Mouse (Mus musculus): ENCODE measurements around the gene Acss3. TPM values are rescaled to one million over a fixed set of nuclear protein-coding genes. Genes with fewer than 3 reads are reported as not detected.

Acss3 gene
- polyA plus RNA-seq, 1 experiment: 0.66 TPM

GRCm38 (mm10) chr10:107039211-107039610 lies 84.3 kb downstream of the Acss3 start:
- Histone ChIP-seq H3K9ac (ENCODE audit: low read depth, poor library complexity, severe bottlenecking) (no peak overlapping the region), H3K9me3 (replicated peaks; ENCODE audit: control insufficient read depth, insufficient read depth, low read length, poor library complexity, severe bottlenecking) (no peaks in the 10 kb centered on the region), H3K36me3 (ENCODE audit: control insufficient read depth, insufficient read depth, low read length, poor library complexity, severe bottlenecking) (no peaks in the 10 kb centered on the region), H3K27ac (ENCODE audit: insufficient read depth, low read length) (no peak overlapping the region), H3K27me3 (ENCODE audit: control insufficient read depth, insufficient read depth, low read length, poor library complexity, severe bottlenecking) (no peaks in the 10 kb centered on the region), H3K4me1 (ENCODE audit: control insufficient read depth, insufficient read depth, low read length) (no peaks in the 10 kb centered on the region), H3K4me3 (ENCODE audit: low read depth, low read length) (no peak overlapping the region)
- TF ChIP-seq CTCF (IDR thresholded peaks at IDR 0.05; ENCODE audit: low read depth, low read length): no peak
- no peak for TF ChIP-seq EP300 (IDR thresholded peaks at IDR 0.05; ENCODE audit: insufficient read depth, low read depth, low read length)
- TF ChIP-seq POLR2A (IDR thresholded peaks at IDR 0.05; ENCODE audit: insufficient read depth, low read length): no peak

GRCm38 (mm10) chr10:107024254-107024653 lies 99.2 kb downstream of the Acss3 start:
- H3K9ac ChIP-seq (ENCODE audit: low read depth, poor library complexity, severe bottlenecking): no peak overlapping the region
- TF ChIP-seq POLR2A (IDR thresholded peaks at IDR 0.05; ENCODE audit: insufficient read depth, low read length) (no peak), CTCF (IDR thresholded peaks at IDR 0.05; ENCODE audit: low read depth, low read length) (no peak), EP300 (IDR thresholded peaks at IDR 0.05; ENCODE audit: insufficient read depth, low read depth, low read length) (no peak)

GRCm38 (mm10) chr10:107021118-107021517 lies 102.3 kb downstream of the Acss3 start:
- Histone ChIP-seq H3K9ac (ENCODE audit: low read depth, poor library complexity, severe bottlenecking) (no peak overlapping the region), H3K9me3 (replicated peaks; ENCODE audit: control insufficient read depth, insufficient read depth, low read length, poor library complexity, severe bottlenecking) (no peaks in the 10 kb centered on the region), H3K27ac (ENCODE audit: insufficient read depth, low read length) (no peak overlapping the region), H3K4me3 (ENCODE audit: low read depth, low read length) (no peak overlapping the region), H3K4me1 (ENCODE audit: control insufficient read depth, insufficient read depth, low read length) (no peaks in the 10 kb centered on the region), H3K36me3 (ENCODE audit: control insufficient read depth, insufficient read depth, low read length, poor library complexity, severe bottlenecking) (no peaks in the 10 kb centered on the region), H3K27me3 (ENCODE audit: control insufficient read depth, insufficient read depth, low read length, poor library complexity, severe bottlenecking) (no peaks in the 10 kb centered on the region)
- TF ChIP-seq EP300 (IDR thresholded peaks at IDR 0.05; ENCODE audit: insufficient read depth, low read depth, low read length): no peak
- TF ChIP-seq CTCF (IDR thresholded peaks at IDR 0.05; ENCODE audit: low read depth, low read length): no peak
- TF ChIP-seq POLR2A (IDR thresholded peaks at IDR 0.05; ENCODE audit: insufficient read depth, low read length): no peak

More at GRCm38 (mm10) chr10:107024254-107024653, 99.2 kb downstream of the Acss3 start:
- Histone ChIP-seq H3K27ac (ENCODE audit: insufficient read depth, low read length) (no peak overlapping the region), H3K36me3 (ENCODE audit: control insufficient read depth, insufficient read depth, low read length, poor library complexity, severe bottlenecking) (no peaks in the 10 kb centered on the region), H3K9me3 (replicated peaks; ENCODE audit: control insufficient read depth, insufficient read depth, low read length, poor library complexity, severe bottlenecking) (no peaks in the 10 kb centered on the region), H3K4me1 (ENCODE audit: control insufficient read depth, insufficient read depth, low read length) (no peaks in the 10 kb centered on the region), H3K4me3 (ENCODE audit: low read depth, low read length) (no peak overlapping the region), H3K27me3 (ENCODE audit: control insufficient read depth, insufficient read depth, low read length, poor library complexity, severe bottlenecking) (no peaks in the 10 kb centered on the region)

- Histone ChIP-seq H3K27ac (ENCODE audit: insufficient read depth, low read length) (no peak overlapping the region), H3K36me3 (ENCODE audit: control insufficient read depth, insufficient read depth, low read length, poor library complexity, severe bottlenecking) (no peaks in the 10 kb centered on the region), H3K4me3 (ENCODE audit: low read depth, low read length) (no peak overlapping the region), H3K9ac (ENCODE audit: low read depth, poor library complexity, severe bottlenecking) (no peak overlapping the region), H3K9me3 (replicated peaks; ENCODE audit: control insufficient read depth, insufficient read depth, low read length, poor library complexity, severe bottlenecking) (no peaks in the 10 kb centered on the region), H3K27me3 (ENCODE audit: control insufficient read depth, insufficient read depth, low read length, poor library complexity, severe bottlenecking) (no peaks in the 10 kb centered on the region), H3K4me1 (ENCODE audit: control insufficient read depth, insufficient read depth, low read length) (no peaks in the 10 kb centered on the region)
- TF ChIP-seq EP300 (IDR thresholded peaks at IDR 0.05; ENCODE audit: insufficient read depth, low read depth, low read length) (no peak), POLR2A (IDR thresholded peaks at IDR 0.05; ENCODE audit: insufficient read depth, low read length) (no peak), CTCF (IDR thresholded peaks at IDR 0.05; ENCODE audit: low read depth, low read length) (no peak)
Observed at GRCm38 (mm10) chr10:107011142-107011541, 112.3 kb downstream of the Acss3 start.

GRCm38 (mm10) chr10:106998052-106998625 lies 125.3 kb downstream of the Acss3 start:
- Histone ChIP-seq H3K9me3 (replicated peaks; ENCODE audit: control insufficient read depth, insufficient read depth, low read length, poor library complexity, severe bottlenecking) (no peaks in the 10 kb centered on the region), H3K27me3 (ENCODE audit: control insufficient read depth, insufficient read depth, low read length, poor library complexity, severe bottlenecking) (no peaks in the 10 kb centered on the region), H3K27ac (ENCODE audit: insufficient read depth, low read length) (no peak overlapping the region), H3K36me3 (ENCODE audit: control insufficient read depth, insufficient read depth, low read length, poor library complexity, severe bottlenecking) (no peaks in the 10 kb centered on the region), H3K9ac (ENCODE audit: low read depth, poor library complexity, severe bottlenecking) (no peak overlapping the region), H3K4me1 (ENCODE audit: control insufficient read depth, insufficient read depth, low read length) (no peaks in the 10 kb centered on the region), H3K4me3 (ENCODE audit: low read depth, low read length) (no peak overlapping the region)
- no peak for TF ChIP-seq POLR2A (IDR thresholded peaks at IDR 0.05; ENCODE audit: insufficient read depth, low read length)
- TF ChIP-seq CTCF (IDR thresholded peaks at IDR 0.05; ENCODE audit: low read depth, low read length): no peak
- TF ChIP-seq EP300 (IDR thresholded peaks at IDR 0.05; ENCODE audit: insufficient read depth, low read depth, low read length): no peak

- H3K9me3 ChIP-seq (replicated peaks; ENCODE audit: control insufficient read depth, insufficient read depth, low read length, poor library complexity, severe bottlenecking): no peaks in the 10 kb centered on the region
- no peak overlapping the region for H3K4me3 ChIP-seq (ENCODE audit: low read depth, low read length)
- H3K36me3 ChIP-seq (ENCODE audit: control insufficient read depth, insufficient read depth, low read length, poor library complexity, severe bottlenecking): no peaks in the 10 kb centered on the region
- no peaks in the 10 kb centered on the region for H3K4me1 ChIP-seq (ENCODE audit: control insufficient read depth, insufficient read depth, low read length)
- H3K27ac ChIP-seq (ENCODE audit: insufficient read depth, low read length): no peak overlapping the region
- no peak for TF ChIP-seq CTCF (IDR thresholded peaks at IDR 0.05; ENCODE audit: low read depth, low read length)
- no peak for TF ChIP-seq EP300 (IDR thresholded peaks at IDR 0.05; ENCODE audit: insufficient read depth, low read depth, low read length)
- no peak for TF ChIP-seq POLR2A (IDR thresholded peaks at IDR 0.05; ENCODE audit: insufficient read depth, low read length)
- no peak overlapping the region for H3K9ac ChIP-seq (ENCODE audit: low read depth, poor library complexity, severe bottlenecking)
- H3K27me3 ChIP-seq (ENCODE audit: control insufficient read depth, insufficient read depth, low read length, poor library complexity, severe bottlenecking): no peaks in the 10 kb centered on the region
Observed at GRCm38 (mm10) chr10:106989478-106989877, 134.0 kb downstream of the Acss3 start.

Data from ES-Bruce4 (cell line).